Mouse (Mus musculus): ENCODE results near the gene Nat9. TPM values are rescaled to one million over a fixed set of nuclear protein-coding genes. Genes with fewer than 3 reads are reported as not detected.

Nat9 gene
- total RNA-seq (2021) = 10 to 100 TPM; 24.2 to 26.0 TPM
- long read RNA-seq, partial matches to known transcripts = 4 of 17 reads
- long read RNA-seq, other reads (novel, unspliced or antisense) = 5 of 17 reads

DNA sequence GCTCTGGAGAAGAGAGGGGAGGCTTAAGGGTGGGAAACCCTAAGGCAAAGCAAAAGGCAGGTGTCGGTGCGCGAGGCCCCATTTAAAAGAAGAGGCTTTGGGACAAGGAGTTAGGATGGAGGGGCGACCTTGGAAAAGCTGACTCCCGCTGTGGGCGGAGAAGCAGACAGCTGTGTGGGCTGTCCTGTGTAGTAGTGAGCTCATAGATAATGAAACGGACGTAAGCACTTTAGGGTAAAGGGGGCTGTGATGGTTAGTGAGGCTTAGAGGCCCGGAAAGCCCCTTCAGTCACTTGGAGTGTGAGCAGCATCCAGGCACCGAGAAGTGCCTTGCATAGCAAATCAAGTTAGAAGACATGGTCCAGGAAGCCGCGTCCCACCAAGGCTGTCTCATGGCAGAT, at the start of gene Nat9:
TSS of gene Nat9 (minus strand) at position 167 of the 400 bp plus-strand sequence.
- no peak for DNase-seq (ENCODE audit: low spot score in 2 of 2)

DNA sequence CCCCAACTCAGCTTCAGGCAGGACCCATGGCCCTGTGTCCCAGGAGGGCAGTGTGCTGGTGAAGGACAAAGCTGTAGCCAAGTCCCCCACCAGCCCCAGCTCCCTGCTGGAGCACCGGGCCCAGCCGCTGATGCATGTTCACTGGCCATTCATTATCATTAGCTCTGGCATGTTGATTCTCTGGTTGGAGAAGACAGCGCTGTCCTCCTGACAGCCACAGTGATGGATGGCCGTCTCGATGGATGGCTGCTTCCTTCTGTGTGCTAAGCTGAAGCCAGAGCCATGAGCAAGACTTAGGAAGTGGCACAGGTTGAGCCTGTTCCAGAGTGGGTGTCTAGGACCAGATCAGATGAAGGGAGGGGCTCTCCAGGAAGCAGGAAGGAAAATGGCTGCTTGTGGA, 48.9 kb upstream of the Nat9 start:
- no peak for DNase-seq (ENCODE audit: low spot score in 2 of 2)

DNA sequence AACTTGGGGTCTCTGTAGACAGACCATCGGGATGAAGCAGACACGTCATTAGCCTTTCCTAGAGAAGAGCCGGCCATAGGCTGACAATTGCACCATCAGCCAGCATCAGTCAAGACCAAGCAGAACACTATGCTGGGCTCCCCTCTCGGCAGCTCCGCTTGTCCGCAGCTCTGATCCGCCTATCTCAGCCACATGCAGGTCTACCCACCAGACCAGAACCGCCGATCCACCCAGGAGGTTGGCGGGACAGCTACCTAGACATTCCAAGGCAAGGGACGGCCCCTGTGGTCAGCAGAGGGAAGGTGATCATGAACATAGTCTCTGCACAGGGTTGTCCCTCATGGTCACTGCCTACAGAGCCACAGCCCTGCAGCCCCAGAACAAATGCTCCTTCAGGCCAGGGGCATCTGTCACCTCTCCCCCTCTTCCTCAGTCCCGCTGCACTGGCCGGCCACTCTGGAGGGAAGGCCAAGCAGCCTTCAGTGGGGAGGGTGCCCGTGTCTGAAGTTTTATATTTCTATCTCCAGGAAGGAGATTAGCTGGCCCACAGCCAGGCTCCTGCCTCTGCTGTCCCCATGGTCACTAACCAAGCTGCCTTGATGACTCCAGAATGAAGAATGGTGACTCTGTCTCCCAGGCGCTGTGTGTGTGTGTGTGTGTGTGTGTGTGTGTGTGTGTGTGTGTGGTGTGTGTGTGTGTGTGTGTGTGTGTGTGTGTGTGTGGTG, 46.8 kb upstream of the Nat9 start:
- DNase-seq (ENCODE audit: low spot score in 2 of 2) = no peak

DNA sequence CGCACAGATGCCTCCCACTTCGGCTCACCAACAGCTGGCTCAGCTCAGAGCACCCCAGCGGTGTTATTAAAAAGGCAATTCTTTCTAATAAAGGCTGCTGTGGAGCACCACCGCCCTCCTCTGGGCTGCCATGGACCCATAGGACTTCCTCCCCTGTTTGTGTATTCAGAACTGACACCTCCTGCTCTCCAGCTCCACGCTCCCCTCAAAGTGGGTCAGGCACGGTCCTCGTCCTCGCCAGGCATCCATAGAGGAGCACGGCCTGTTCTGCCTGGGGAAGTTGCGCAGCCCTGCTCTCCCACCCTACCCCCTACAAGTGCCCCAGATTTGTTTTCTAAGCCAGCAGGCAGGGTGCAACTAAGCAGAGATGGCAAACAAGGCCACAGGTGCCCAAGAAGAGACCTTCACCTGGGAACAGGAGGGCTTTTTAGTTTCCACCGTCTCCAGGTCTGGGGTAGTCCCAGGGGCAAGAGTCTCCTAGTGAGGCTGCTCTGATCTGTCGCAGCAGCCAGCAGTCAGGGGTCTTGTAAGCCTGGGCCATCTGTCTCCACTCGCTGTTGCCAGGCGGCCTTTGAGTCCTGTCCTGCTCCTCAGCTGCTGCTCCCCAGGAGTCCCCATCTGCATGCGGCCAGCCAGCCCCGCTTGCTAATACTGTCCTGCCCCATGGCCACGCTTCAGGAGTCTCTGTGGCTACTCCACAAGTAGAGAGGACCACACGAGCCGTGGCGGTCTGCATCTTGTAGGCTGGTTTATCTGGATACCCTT, 46.0 kb upstream of the Nat9 start:
- DNase-seq (ENCODE audit: low spot score in 2 of 2) = peak in 1 of 2 experiments; percentile 47

DNA sequence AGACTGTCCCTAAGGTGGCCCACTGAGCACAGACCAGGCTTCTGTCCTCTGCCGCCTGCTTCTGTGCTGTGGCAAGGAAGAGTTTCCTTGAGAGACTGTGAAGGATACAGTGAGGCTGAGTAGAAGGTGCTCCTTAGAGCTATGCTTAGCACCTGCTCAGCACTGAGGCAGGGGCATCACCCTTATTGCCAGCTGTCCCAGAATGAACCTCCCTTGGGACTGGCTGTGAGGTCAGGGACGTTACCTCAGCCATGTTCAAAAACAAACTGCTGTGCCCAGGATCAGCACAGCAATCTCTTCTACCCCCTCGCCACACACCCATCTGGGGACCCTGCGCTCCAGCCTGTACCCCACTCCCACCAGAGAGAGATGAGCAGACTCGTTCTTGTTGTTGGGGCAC, 45.2 kb upstream of the Nat9 start:
- DNase-seq (ENCODE audit: low spot score in 2 of 2) = no peak

DNA sequence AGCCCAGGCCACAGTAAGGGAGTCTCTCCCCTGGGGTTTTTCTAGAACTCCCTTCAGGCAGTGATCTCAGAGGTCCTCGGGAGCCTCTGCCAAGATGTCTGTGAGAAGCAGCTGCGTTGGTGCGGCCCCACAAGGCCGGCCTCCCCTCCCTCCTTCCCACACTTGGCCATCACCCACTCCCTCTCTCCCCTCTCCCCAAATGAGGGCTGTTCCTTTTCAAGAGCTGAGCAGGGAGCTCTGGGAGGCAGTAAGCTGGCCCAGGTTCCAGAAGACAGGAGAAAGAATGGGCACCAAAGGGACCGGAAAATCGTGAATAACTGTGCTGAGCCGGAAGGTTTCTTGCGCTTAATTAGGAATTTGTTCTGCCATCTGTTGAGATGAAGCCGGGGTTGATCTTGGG, 44.3 kb upstream of the Nat9 start:
- peak in 1 of 2 experiments; percentile 42 for DNase-seq (ENCODE audit: low spot score in 2 of 2)

DNA sequence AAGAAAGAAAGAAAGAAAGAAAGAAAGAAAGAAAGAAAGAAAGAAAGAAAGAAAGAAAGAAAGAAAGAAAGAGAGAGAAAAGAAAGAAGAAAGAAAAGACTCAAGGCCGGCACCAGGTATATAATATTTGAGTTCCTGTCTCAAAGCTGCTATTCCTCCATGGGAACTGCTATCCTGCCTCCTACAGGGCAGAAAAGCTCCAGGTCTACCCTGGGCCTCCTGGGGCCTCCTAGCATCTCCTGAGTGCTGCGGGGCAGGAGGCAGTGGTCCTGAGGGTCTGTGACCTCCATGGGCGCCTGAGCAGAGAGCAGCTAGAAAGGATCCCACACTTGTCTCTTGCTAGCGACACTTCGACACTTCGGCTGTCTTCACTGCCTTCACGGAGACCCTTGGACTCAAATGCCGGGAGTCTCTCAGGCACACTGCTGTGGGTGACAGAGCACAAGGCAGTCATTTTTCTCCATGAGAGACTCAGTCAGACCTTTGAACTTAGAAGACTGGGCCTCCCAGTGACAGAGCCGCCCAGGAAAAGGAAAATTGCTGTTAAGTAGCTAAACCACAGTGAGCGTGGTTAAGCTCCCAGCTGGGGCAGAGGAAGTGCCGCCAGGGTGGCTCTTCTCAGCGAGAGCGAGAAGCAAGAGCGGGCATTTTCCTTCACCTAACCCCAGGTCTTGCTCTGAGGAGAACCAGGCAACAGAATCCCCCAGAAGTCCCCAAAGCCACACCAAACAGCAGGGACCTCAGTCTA, 43.7 kb upstream of the Nat9 start:
- no peak for DNase-seq (ENCODE audit: low spot score in 2 of 2)

DNA sequence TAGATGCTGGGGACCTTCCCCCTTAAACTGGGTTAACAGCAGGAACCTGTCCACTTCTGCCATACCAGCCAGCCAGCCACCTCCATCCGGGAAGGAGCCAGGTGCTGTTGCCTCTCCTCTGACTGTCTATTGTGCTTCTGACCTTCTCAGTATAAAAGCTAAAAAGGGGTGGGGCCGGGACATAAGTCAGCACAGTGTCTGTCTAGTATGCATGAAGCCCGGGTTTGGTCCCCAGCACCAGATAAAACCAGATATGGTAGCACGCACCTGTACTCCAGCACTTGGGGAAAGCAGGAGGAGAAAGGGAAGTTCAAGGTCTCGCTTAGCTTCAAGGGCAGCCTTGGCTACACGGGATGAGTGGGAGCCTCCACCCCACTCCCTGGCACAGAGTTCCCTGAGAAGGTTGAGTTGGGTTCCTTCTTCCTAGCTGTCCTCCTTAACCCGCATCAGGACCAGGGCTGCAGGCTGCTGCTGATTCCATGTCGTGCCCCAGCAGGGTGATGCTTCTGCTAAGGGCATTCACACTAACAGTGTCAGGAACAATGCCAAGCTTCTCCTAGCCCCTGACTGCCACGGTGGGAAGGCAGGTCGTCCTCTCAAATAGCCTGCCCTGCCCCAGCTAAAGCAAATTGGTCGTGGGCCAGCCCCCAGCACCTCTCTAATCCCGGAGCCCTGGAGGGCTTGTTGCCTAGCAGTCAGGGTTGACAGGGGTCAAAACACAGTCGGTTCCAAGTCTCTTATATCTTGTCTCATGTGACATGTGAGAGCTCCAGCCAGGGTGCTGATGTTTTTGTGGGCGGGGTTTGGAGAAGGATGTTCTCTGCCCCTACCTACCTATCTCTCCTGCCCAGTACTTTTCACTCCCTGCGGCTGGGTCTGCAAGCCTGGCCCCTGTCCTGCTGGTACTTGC, 41.6 kb upstream of the Nat9 start:
- DNase-seq (ENCODE audit: low spot score in 2 of 2) = no peak

DNA sequence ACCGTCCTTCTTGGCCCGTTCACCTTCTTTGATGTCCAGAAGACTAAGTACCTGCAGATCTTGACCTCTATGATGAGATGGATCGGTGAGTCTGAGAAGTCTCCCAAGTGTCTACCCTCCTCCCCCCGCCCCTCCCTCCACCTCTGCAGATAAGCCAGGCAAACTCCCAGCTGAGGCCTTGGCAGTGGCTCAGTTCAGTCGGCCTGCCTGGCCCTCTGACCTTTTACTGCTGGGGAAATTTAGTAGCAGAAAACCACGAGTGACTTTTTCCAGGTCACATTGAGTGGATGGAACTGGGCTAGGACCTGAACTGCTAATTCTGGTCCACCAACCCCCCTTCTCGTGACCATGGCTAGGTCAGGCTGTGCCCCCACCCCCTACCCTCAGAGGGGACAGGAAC, 40.8 kb upstream of the Nat9 start:
- no peak for DNase-seq (ENCODE audit: low spot score in 2 of 2)

DNA sequence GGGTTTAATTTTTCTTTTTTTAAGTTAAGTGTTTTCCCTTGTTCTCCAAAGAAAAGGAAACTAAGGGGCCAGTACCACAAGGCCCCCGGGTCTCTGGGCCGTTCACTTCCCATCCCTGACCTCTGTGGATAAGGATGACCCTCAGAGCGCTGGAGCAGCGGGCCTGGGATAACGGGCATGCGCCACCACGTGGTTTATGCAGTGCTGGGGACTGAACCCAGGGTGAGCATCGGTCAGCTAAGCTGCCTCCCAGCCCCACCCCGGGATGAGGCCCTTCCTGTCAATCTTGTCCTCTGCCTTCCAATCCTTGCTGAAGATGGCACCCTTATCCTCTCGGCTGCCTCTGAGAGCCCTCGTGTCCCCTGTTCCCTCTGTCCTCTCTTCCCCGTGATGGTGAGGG, 40.0 kb upstream of the Nat9 start:
- no peak for DNase-seq (ENCODE audit: low spot score in 2 of 2)

DNA sequence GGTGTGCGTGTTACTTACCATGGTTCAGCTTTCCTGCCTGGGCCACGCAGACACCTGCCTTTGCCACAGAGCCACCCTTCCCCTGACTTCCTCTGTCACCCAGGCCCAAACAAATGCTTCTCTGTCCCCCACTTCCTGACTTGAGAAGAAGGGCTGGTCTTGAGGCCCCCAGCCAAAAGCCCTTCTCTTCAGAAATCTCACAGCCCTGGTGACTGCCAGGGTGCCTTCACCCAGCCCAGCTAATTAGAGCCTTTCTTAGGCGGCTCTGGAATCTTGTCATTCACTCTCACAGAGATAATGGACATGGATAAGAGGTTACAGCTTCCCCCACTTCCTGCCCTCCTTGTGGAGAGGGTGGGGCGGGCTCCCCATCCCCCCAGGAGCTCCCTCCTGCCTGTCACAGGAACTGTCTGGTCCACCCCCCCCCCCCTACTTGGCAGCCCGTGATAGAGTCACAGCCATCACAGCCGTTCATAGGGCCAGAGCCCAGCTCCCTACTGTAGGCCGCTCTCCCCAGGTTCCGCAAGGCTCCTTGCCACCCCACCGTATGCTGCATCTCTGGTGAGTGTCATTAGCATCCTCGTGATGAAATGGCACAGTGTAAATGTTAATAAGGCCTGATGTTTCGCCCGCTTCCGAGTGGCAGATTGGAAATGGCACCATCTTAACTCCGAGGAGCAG, 39.3 kb upstream of the Nat9 start:
- peak in 1 of 2 experiments; percentile 38 for DNase-seq (ENCODE audit: low spot score in 2 of 2)

DNA sequence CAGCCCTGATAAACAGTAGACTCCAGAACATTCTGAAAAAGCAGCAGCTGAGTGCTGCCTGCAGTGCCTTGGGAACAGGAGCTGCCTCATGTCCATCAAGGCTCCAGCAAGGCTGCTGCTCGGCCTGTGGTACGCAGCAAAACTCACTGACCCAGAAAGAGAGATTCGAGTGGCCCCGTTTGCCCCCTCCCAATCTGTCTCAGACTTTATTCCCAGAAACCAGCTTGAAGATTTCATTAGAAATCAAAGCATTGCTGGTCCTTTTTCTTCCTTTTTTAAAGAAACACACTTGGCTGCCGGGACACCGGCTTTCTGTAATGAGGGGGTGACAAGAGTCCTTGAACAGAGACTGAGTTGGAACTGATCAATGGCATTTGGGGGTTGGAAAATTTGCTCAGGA, 37.6 kb upstream of the Nat9 start:
- peak in 1 of 2 experiments; percentile 43 for DNase-seq (ENCODE audit: low spot score in 2 of 2)

DNA sequence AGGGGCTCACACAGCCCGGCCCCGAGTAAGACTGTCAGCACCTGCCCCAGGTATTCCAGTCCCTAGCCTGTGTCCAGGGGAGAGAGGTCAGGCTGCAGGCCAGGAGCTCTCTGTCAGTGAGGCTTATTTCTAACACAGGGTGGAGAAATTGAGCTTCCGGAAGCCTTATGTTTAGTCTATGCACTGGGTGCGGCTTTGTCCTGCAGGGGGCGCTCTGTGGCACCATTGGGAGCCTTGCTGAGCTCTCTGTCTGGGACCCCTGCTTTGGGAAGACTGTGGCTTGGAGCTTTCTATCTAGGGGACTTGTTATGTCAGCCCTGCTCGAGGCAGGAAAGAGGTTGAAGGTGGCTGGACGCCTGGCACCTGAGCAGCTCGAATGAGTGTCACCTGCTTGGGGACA, 37.2 kb upstream of the Nat9 start:
- DNase-seq (ENCODE audit: low spot score in 2 of 2) = peak in 1 of 2 experiments; percentile 64

DNA sequence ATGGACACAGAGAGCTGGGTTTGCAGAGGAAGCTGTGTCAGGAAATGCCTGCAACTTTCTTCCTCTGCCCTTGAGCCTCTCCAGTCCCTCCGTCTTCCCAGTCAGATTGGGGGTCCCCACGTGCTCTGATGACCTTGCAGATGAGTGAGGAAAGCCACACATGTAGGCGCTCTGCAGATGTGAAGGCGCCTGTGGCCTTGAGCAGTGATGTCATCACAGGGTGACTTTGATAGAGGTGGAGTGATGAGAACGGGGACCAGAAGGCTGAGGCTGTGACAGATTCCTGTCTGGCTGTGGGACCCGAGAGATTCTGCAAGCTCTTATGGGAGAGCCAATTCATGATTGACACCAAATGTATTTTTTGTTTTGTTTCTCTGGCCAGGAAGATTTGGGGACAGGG, 36.2 kb upstream of the Nat9 start:
- DNase-seq (ENCODE audit: low spot score in 2 of 2) = no peak

DNA sequence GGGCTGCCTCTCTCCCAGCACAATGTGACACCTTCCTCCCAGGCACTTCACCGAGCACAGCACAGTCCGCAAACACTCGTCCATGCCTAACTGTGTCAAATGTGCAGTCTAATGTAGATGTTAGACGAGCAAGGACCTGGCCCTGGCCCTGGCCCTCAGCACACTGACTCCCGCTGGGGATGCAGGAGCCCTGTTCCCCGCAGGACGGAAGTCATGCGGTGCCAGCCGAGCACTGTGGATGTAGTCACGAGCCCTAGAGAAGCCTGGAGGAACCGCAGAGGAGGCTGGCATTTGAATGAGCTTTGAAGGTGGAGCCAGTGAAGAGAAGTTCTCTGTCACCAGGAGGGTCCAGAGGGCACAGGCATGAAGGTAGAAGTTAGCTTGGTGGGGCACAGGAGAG, 35.8 kb upstream of the Nat9 start:
- no peak for DNase-seq (ENCODE audit: low spot score in 2 of 2)

DNA sequence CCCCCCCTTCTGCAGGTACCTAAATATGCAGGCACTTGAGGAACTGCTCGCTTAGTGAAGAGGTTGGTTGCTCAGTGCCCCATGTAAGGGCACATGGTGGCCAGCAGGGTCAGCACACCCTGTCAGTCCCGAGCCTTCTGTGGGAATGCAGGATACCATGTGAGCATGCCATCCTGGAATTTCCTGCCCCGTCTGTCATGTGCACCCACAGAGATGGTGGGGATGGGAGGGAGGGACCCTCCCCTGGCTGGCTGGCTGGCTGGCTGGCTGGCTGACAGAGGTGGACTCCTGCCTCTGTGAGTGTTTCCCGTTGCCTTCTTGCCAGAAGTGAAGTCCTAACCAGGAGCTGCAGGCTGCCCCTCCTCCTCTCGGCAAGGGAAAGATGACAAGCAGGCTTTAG, 34.9 kb upstream of the Nat9 start:
- DNase-seq (ENCODE audit: low spot score in 2 of 2) = no peak

DNA sequence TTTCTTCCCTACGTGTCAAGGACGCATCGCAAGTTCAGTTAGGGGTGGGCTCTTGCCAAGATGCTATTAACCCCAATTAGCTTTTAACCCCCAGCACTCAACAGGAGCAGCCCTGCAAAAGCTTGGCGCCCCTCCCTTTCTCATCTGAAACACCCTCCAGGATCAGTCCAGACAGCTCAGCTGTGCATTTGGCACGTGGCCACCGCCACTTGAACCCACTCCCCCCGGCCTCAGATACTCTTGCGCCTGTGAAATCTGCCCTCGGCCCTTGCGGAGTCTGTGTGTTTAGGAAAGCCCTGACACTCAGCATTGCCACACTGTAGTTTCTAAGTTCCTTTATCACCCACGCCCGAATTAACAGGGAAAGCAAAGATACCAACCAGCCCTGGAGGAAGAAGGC, 34.4 kb upstream of the Nat9 start:
- no peak for DNase-seq (ENCODE audit: low spot score in 2 of 2)

DNA sequence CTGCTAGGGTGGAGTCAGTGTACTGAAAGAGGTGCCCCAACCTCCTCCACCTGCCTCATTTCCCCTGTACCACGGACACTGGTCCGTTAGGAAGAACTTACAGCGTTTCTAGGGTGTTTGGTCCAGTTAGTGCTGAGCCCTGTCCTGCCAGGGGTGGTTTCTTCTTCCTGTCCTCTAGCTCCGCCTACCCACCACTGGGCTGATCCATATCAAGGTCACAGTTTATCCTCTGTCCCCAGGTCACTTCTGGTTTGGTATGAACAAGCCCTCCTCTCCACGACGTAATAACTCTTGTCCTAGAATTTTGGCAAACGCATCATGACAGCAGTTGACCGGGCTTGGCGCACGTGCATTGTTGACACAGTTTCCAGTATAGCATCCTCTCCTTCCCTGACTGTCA, 32.0 kb upstream of the Nat9 start:
- DNase-seq (ENCODE audit: low spot score in 2 of 2) = no peak

DNA sequence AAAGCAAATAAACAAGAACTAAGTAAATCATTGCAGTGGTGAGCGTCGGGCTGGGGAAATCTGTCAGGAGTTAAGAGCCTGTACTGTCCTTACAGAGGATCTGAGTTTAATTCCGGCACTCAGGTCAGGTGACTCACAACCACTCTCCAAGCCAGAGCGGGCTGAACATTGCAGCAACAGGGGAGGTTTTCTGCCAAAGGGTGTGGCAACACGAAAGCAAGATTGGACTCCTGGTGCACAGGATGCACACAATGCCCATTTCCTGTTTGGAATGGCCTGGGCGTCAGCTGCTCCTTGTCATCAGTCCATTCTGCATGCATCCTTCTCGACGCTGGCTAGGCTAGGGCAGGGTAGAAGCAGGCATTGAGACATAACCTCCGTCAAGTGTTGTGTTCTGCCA, 31.6 kb upstream of the Nat9 start:
- DNase-seq (ENCODE audit: low spot score in 2 of 2) = no peak
